Mouse (Mus musculus): ENCODE results near the gene Ift122. TPM values are rescaled to one million over a fixed set of nuclear protein-coding genes. Genes with fewer than 3 reads are reported as not detected.

Ift122 gene
- total and polyA plus RNA-seq, 3 experiments = 7.9 to 14.1 (median 8.6) TPM

DNA sequence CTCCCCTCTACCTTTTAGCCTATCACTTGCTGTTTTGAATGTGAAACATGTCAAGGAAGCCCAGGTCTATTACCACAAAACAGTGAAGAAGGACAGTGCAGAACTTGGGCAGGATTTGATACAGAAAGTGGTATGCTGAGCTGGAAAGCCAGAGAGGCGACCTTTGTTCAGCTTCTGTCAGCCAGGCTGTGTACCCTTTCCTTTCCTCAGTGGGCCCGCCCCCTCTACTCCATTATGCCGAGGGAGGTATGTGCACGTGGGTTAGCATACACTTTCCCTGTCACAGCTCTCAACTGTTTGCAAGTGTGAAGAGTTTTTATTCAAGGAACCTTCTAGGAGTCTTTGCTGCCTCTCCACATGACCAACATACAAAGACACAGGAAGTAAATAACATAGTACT is 6.0 kb downstream of the Ift122 start:
- Histone ChIP-seq H3K79me2 (replicated peaks; ENCODE audit: control insufficient read depth, extremely low read depth, insufficient read depth, poor library complexity, severe bottlenecking) (no peaks in the 10 kb centered on the region), H3K27ac (ENCODE audit: insufficient read depth, low read depth) (no peak overlapping the region), H3K36me3 (replicated peaks in 1 of 2; ENCODE audit: control insufficient read depth in 1 of 2, insufficient read depth in 1 of 2, low read length in 1 of 2) (peaks cover 0 to 12% of the 10 kb centered on the region in 2 experiments), H3K4me1 (ENCODE audit: control insufficient read depth in 1 of 2, insufficient read depth in 2 of 2) (no peaks in the 10 kb centered on the region), H3K4me2 (ENCODE audit: insufficient read depth, low read depth, poor library complexity, severe bottlenecking) (no peak overlapping the region), H3K4me3 (replicated peaks in 1 of 3; ENCODE audit: low read depth in 2 of 3, low read length in 2 of 3, poor library complexity in 1 of 3) (no peak overlapping the region), H3K9me3 (replicated peaks; ENCODE audit: low read length) (no peaks in the 10 kb centered on the region), H3K27me3 (replicated peaks) (no peaks in the 10 kb centered on the region), H3K9ac (ENCODE audit: insufficient read depth, low read depth) (no peak overlapping the region)
- TF ChIP-seq IRF4 (IDR thresholded peaks at IDR 0.05; ENCODE audit: low read depth, low read length) (no peak), MEF2A (IDR thresholded peaks at IDR 0.05; ENCODE audit: borderline replicate concordance, low read depth, low read length) (no peak), UBTF (IDR thresholded peaks at IDR 0.05; ENCODE audit: low read depth, low read length) (no peak), RCOR1 (conservative IDR thresholded peaks at IDR 0.05; ENCODE audit: low read depth, low read length) (no peak), ZNF384 (IDR thresholded peaks at IDR 0.05; ENCODE audit: low read depth, low read length) (no peak), MXI1 (IDR thresholded peaks at IDR 0.05; ENCODE audit: low read depth, low read length) (no peak), GABPA (IDR thresholded peaks at IDR 0.05; ENCODE audit: insufficient replicate concordance, low read depth, low read length) (no peak), BHLHE40 (IDR thresholded peaks at IDR 0.05; ENCODE audit: low read depth, low read length) (no peak), JUND (conservative IDR thresholded peaks at IDR 0.05; ENCODE audit: low read depth, low read length) (no peak), JUN (IDR thresholded peaks at IDR 0.05; ENCODE audit: insufficient read depth, low read depth, low read length) (no peak), TCF12 (IDR thresholded peaks at IDR 0.05; ENCODE audit: low read depth, low read length) (no peak)
- in situ Hi-C loops (cut with MboI; ENCODE audit: low pct_ligation_motif_present, low pct_unique_long_range_greater_than_20kb, low sequenced_read_pairs) = no loop called here
- no peak for DNase-seq (ENCODE audit: extremely low read depth)
- dilution Hi-C loops (cut with MboI; ENCODE audit: extremely low pct_ligation_motif_present, extremely low pct_unique_long_range_greater_than_20kb, low sequenced_read_pairs) = no loop called here

- Histone ChIP-seq H3K9ac (ENCODE audit: insufficient read depth, low read depth) (no peak overlapping the region), H3K9me3 (replicated peaks; ENCODE audit: low read length) (no peaks in the 10 kb centered on the region), H3K27ac (ENCODE audit: insufficient read depth, low read depth) (no peak overlapping the region), H3K79me2 (replicated peaks; ENCODE audit: control insufficient read depth, extremely low read depth, insufficient read depth, poor library complexity, severe bottlenecking) (no peaks in the 10 kb centered on the region), H3K4me1 (ENCODE audit: control insufficient read depth in 1 of 2, insufficient read depth in 2 of 2) (no peaks in the 10 kb centered on the region), H3K4me3 (replicated peaks in 1 of 3; ENCODE audit: low read depth in 2 of 3, low read length in 2 of 3, poor library complexity in 1 of 3) (no peak overlapping the region), H3K27me3 (replicated peaks) (no peaks in the 10 kb centered on the region), H3K4me2 (ENCODE audit: insufficient read depth, low read depth, poor library complexity, severe bottlenecking) (no peak overlapping the region), H3K36me3 (replicated peaks in 1 of 2; ENCODE audit: control insufficient read depth in 1 of 2, insufficient read depth in 1 of 2, low read length in 1 of 2) (peaks cover 0 to 12% of the 10 kb centered on the region in 2 experiments)
- in situ Hi-C loops (cut with MboI; ENCODE audit: low pct_ligation_motif_present, low pct_unique_long_range_greater_than_20kb, low sequenced_read_pairs) (no loop called here), dilution Hi-C loops (cut with MboI; ENCODE audit: extremely low pct_ligation_motif_present, extremely low pct_unique_long_range_greater_than_20kb, low sequenced_read_pairs) (no loop called here)
- DNase-seq (ENCODE audit: extremely low read depth) = no peak
- TF ChIP-seq RCOR1 (conservative IDR thresholded peaks at IDR 0.05; ENCODE audit: low read depth, low read length) = no peak
- no peak for TF ChIP-seq TCF12 (IDR thresholded peaks at IDR 0.05; ENCODE audit: low read depth, low read length)
- no peak for TF ChIP-seq POLR2AphosphoS2 (IDR thresholded peaks at IDR 0.05; ENCODE audit: low read depth, low read length)
- TF ChIP-seq EP300 (IDR thresholded peaks at IDR 0.05; ENCODE audit: low read length) = no peak
- TF ChIP-seq MAZ (IDR thresholded peaks at IDR 0.05; ENCODE audit: low read depth, low read length) = no peak
- TF ChIP-seq PAX5 (IDR thresholded peaks at IDR 0.05; ENCODE audit: low read length) = no peak
- no peak for TF ChIP-seq ZNF384 (IDR thresholded peaks at IDR 0.05; ENCODE audit: low read depth, low read length)
- no peak for TF ChIP-seq ZC3H11A (IDR thresholded peaks at IDR 0.05; ENCODE audit: low read depth, low read length)
- TF ChIP-seq HCFC1 (IDR thresholded peaks at IDR 0.05; ENCODE audit: low read depth, low read length) = no peak
- no peak for TF ChIP-seq MEF2A (IDR thresholded peaks at IDR 0.05; ENCODE audit: borderline replicate concordance, low read depth, low read length)
Observed at GRCm38 (mm10) chr6:115860027-115860556, 6.8 kb downstream of the Ift122 start.
